ENCODE assay signal across 8 mouse cellular contexts in genomic region chr17:3273108-3274091, GRCm38 (mm10). TPM values are rescaled to one million over a fixed set of nuclear protein-coding genes. Genes with fewer than 3 reads are reported as not detected.
DNase-seq lines count a peak whose midpoint lies in the region; ATAC-seq and TF ChIP-seq lines count a peak whose summit lies in the region.

No protein-coding gene starts in this region.

- H3K4me1 ChIP-seq in heart, embryonic 12.5 days (replicated peaks): peaks cover 18% of the 10 kb centered on the region
- H3K4me1 ChIP-seq in kidney, postnatal 0 days (replicated peaks; ENCODE audit: insufficient read depth, low read length): no peaks in the 10 kb centered on the region
- H3K4me1 ChIP-seq in liver, embryonic 11.5 days (replicated peaks; ENCODE audit: control insufficient read depth, insufficient read depth, low read length): peaks cover 10% of the 10 kb centered on the region; the same call in 1 of the 2 replicates

- no peaks in the 10 kb centered on the region for H3K36me3 ChIP-seq in heart, embryonic 12.5 days
- no peaks in the 10 kb centered on the region for H3K36me3 ChIP-seq in kidney, postnatal 0 days (ENCODE audit: insufficient read depth, low read length)
- H3K36me3 ChIP-seq in liver, embryonic 11.5 days (ENCODE audit: control insufficient read depth, insufficient read depth, low read length): no peaks in the 10 kb centered on the region
- no peaks in the 10 kb centered on the region for H3K36me3 ChIP-seq in splenic B cell, adult 2 months (ENCODE audit: control insufficient read depth, insufficient read depth, low read length, poor library complexity, severe bottlenecking)

- no peaks in the 10 kb centered on the region for H3K9me3 ChIP-seq in heart, embryonic 12.5 days (replicated peaks)
- no peaks in the 10 kb centered on the region for H3K9me3 ChIP-seq in kidney, postnatal 0 days (replicated peaks; ENCODE audit: low read length)
- H3K9me3 ChIP-seq in liver, embryonic 11.5 days (ENCODE audit: control insufficient read depth, low read length): no peaks in the 10 kb centered on the region

- peak overlapping the region; percentile 35 for H3K4me2 ChIP-seq in heart, embryonic 12.5 days
- no peak overlapping the region for H3K4me2 ChIP-seq in kidney, postnatal 0 days (ENCODE audit: low read length)
- H3K4me2 ChIP-seq in liver, embryonic 11.5 days: peak overlapping the region; percentile 26

- H3K27me3 ChIP-seq in heart, embryonic 12.5 days (replicated peaks): no peaks in the 10 kb centered on the region
- H3K27me3 ChIP-seq in kidney, postnatal 0 days (ENCODE audit: insufficient read depth, low read length): no peaks in the 10 kb centered on the region
- no peaks in the 10 kb centered on the region for H3K27me3 ChIP-seq in liver, embryonic 11.5 days (replicated peaks; ENCODE audit: control insufficient read depth, insufficient read depth, low read length)
- no peaks in the 10 kb centered on the region for H3K27me3 ChIP-seq in splenic B cell, adult 2 months (ENCODE audit: control insufficient read depth, insufficient read depth, low read length, poor library complexity, severe bottlenecking)

- H3K4me3 ChIP-seq in heart, embryonic 12.5 days: no peak overlapping the region
- H3K4me3 ChIP-seq in kidney, postnatal 0 days (replicated peaks; ENCODE audit: low read depth, low read length): no peak overlapping the region
- no peak overlapping the region for H3K4me3 ChIP-seq in liver, embryonic 11.5 days (ENCODE audit: low read depth, low read length)

- H3K27ac ChIP-seq in heart, embryonic 12.5 days (ENCODE audit: poor library complexity, severe bottlenecking): no peak overlapping the region
- no peak overlapping the region for H3K27ac ChIP-seq in kidney, postnatal 0 days
- no peak overlapping the region for H3K27ac ChIP-seq in liver, embryonic 11.5 days (ENCODE audit: low read depth, low read length)

- DNase-seq in CD4-positive helper T cell, adult 2 months (ENCODE audit: low read depth, low spot score): peak; percentile 59
- peak; percentile 77 for DNase-seq in brain, embryonic 18.5 days (ENCODE audit: low read depth, low spot score)
- peak; percentile 46 for DNase-seq in fibroblast of lung, adult 2 months (ENCODE audit: low read depth)
- DNase-seq in kidney, postnatal 0 days (ENCODE audit: low spot score): peak; percentile 96
- DNase-seq in liver, embryonic 11.5 days (ENCODE audit: low spot score): peak; percentile 62
- DNase-seq in natural killer cell, adult 2 months (ENCODE audit: low spot score in 2 of 2): peak; percentile 65 to 68
- DNase-seq in splenic B cell, adult 2 months (ENCODE audit: low read depth, low spot score): peak; percentile 72

- 0 out of 2 replicates have a peak overlapping the region, but pooled peaks have one; percentile 14 for H3K9ac ChIP-seq in heart, embryonic 12.5 days
- H3K9ac ChIP-seq in kidney, postnatal 0 days (ENCODE audit: low read depth, low read length): no peak overlapping the region
- H3K9ac ChIP-seq in liver, embryonic 11.5 days (ENCODE audit: low read depth, low read length): no peak overlapping the region

- ATAC-seq in heart, embryonic 12.5 days (ENCODE audit: insufficient number of reproducible peaks, low FRiP score): no peak; the same call in 1 of the 2 replicates
- ATAC-seq in kidney, postnatal 0 days (replicated peaks; ENCODE audit: low FRiP score, low read depth): peak; percentile 52
- ATAC-seq in liver, embryonic 11.5 days (replicated peaks; ENCODE audit: low FRiP score): peak; percentile 81

- TF ChIP-seq CTCF in kidney, postnatal 0 days (IDR thresholded peaks at IDR 0.05; ENCODE audit: low read depth): peak; percentile 88

- 22% methylated on average over 22 of the region's 22 CpGs for WGBS in heart, embryonic 12.5 days
- WGBS in kidney, postnatal 0 days: 50% methylated on average over 22 of the region's 22 CpGs
- WGBS in liver, embryonic 11.5 days: 26% methylated on average over 22 of the region's 22 CpGs

RNA-seq across cellular contexts. Expression of gene Tiam2, which starts 53.0 kb away (rescaled TPM):
- polyA plus RNA-seq in heart, embryonic 12.5 days (2016; fragmentation: Nextera tagmentation; extraction: Ambion mirVana): 4.4 and 5.6 TPM in 2 replicates
- polyA plus RNA-seq in kidney, postnatal 0 days (2015; fragmentation: Nextera tagmentation; extraction: Ambion mirVana): 3.2 and 3.3 TPM in 2 replicates
- 2.7 and 2.8 TPM in 2 replicates for polyA plus RNA-seq in liver, embryonic 11.5 days (2014; fragmentation: Nextera tagmentation; extraction: Ambion mirVana)

Comparison
In these comparisons a context has a peak if more than half of its experiments do, and no peak if none do; other contexts are left out.
1. DNase-seq: peak in every context shown above with its lines; median percentile 96 in kidney, postnatal 0 days; 77 in brain, embryonic 18.5 days; 72 in splenic B cell, adult 2 months; 66 in natural killer cell, adult 2 months; 62 in liver, embryonic 11.5 days; 59 in CD4-positive helper T cell, adult 2 months; 46 in fibroblast of lung, adult 2 months.